Mouse (Mus musculus) 416B (cell line): ENCODE measurements at regions not wholly inside any gene's neighbourhood (a gene's known extent, or its start where the extent isn't known, plus 50 kb on each side); places are given as distances from the start of the nearest gene placed in this dataset.

Source experiments
- DNase-seq: peaks from one replicate; pipeline ENCODE4 v3.0.0; 2011; ENCODE audit warnings: low read depth

- peak; percentile 81 for DNase-seq
These were observed 68.5 kb upstream of the Lcorl start for GRCm38 (mm10) chr5:45925879-45926410.

GRCm38 (mm10) chr5:45923907-45924594 lies 66.6 kb upstream of the Lcorl start:
- DNase-seq = peak; percentile 13
